Mouse (Mus musculus) heart, adult 2 months (tissue): ENCODE results near the gene Rtn4ip1. TPM values are rescaled to one million over a fixed set of nuclear protein-coding genes. Genes with fewer than 3 reads are reported as not detected.
A peak's percentile ranks its signal among the peaks of the same experiment; 100 is the strongest.
"Not testable (repeated sequence)": the region's sequence is repeated elsewhere in the genome, so short reads cannot be mapped to it uniquely, and the experiment has no call there.

Experiments used
- DNase-seq, 2 experiments: peaks; one replicate each; pipeline ENCODE4 v3.0.0; 2021
- H3K27ac ChIP-seq: fragments of 200-600 bp; 2 replicates; pipeline ENCODE4 v1.8.1; 2022
- H3K27me3 ChIP-seq: fragments of 200-500 bp; 2 replicates; pipeline ENCODE4 v1.6.1; 2012; ENCODE audit warnings: mild to moderate bottlenecking, low read length, inconsistent platforms, mixed read lengths; ENCODE audit not compliant: control insufficient read depth, insufficient read depth
- H3K36me3 ChIP-seq: fragments of 200-500 bp; 2 replicates; pipeline ENCODE4 v1.6.1; 2012; ENCODE audit warnings: low read length, inconsistent platforms; ENCODE audit not compliant: control insufficient read depth, insufficient read depth
- H3K4me1 ChIP-seq: fragments of 200-500 bp; 2 replicates; pipeline ENCODE4 v1.6.1; 2011; ENCODE audit warnings: low read length; ENCODE audit not compliant: control insufficient read depth, insufficient read depth
- H3K4me3 ChIP-seq: fragments of 200-600 bp; 2 replicates; pipeline ENCODE4 v1.8.1; 2022
- H3K79me2 ChIP-seq: fragments of 200-500 bp; replicated peaks from 2 replicates; pipeline ENCODE4 v1.6.1; 2012; ENCODE audit warnings: mild to moderate bottlenecking, inconsistent platforms, low read length, moderate library complexity, mixed read lengths; ENCODE audit not compliant: control insufficient read depth, insufficient read depth
- H3K9ac ChIP-seq: fragments of 200-500 bp; 2 replicates; pipeline ENCODE4 v1.6.1; 2012; ENCODE audit warnings: low read depth, mild to moderate bottlenecking, control low read depth, inconsistent platforms, low read length, mixed read lengths
- CTCF ChIP-seq: fragments of 200-600 bp; IDR thresholded peaks from 2 replicates; pipeline ENCODE4 v1.8.1; 2022; ENCODE audit warnings: antibody characterized with exemption, mild to moderate bottlenecking, moderate library complexity
- EP300 ChIP-seq: fragments of 200-500 bp; IDR thresholded peaks from 2 replicates; pipeline ENCODE4 v1.6.1; 2011; ENCODE audit warnings: low read depth, low read length, control low read depth; ENCODE audit not compliant: insufficient read depth
- POLR2A ChIP-seq: fragments of 200-500 bp; IDR thresholded peaks from 2 replicates; pipeline ENCODE4 v1.6.1; 2011; ENCODE audit warnings: mild to moderate bottlenecking, low read depth, low read length, control low read depth; ENCODE audit not compliant: insufficient read depth
- WGBS: fragments of 180-500 bp; shearing (Covaris S2); methylation state at CpG from one replicate; pipeline ENCODE4 v1.1.7; 2018; 5-methylcytosine and 5-hydroxymethylcytosine counted together
- intact Hi-C: fragments of 180-260 bp; cut with DNase I; formaldehyde crosslinking; loops from one replicate; pipeline ENCODE4 v1.15.1; 2025
- polyA plus RNA-seq: library from polyadenylated mRNA; depleted of rRNA; stranded (reverse); fragments of >200 nt; gene quantifications from 2 replicates; pipeline ENCODE4 v1.2.3, GENCODE M21; 2012
- total RNA-seq, 2 experiments: library from RNA; stranded (reverse); gene quantifications; 2 replicates each; pipeline ENCODE4 v1.2.3; 2021

Rtn4ip1 gene
- total and polyA plus RNA-seq, 3 experiments, result 47.7 to 66.9 (median 66.4) TPM

DNA sequence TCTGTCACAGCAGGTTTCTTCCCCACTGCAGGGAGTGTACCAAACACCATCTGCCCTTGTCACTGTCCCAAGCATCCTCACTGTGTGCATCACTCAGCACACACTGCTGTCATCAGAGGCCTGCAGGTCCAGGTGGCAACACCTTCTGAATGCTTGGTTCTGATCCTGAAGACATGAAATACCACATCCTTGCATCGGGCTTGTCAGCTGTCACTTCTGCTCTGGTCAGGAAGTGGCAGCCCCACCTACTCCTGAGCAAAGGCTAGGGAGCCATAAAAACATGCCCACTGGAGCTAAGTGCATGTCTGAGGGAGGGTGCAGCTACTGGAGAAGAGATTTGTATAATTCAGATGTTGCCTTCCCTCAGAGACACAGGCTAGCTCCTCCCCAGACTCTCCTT lies 78.5 kb downstream of the Rtn4ip1 start:
- 45% methylated on average over 1 of the region's 1 CpGs for WGBS
- no peak for DNase-seq
- no peak overlapping the region for H3K4me3 ChIP-seq
- no peaks in the 10 kb centered on the region; the same call in 1 of the 2 replicates for H3K4me1 ChIP-seq
- intact Hi-C loops, result no loop called here
- no peaks in the 10 kb centered on the region for H3K79me2 ChIP-seq
- H3K9ac ChIP-seq, result no peak overlapping the region
- no peak overlapping the region for H3K27ac ChIP-seq
- H3K27me3 ChIP-seq, result no peaks in the 10 kb centered on the region
- H3K36me3 ChIP-seq, result peaks cover 3% of the 10 kb centered on the region; the same call in 1 of the 2 replicates
- TF ChIP-seq EP300, result no peak
- no peak for TF ChIP-seq POLR2A
- TF ChIP-seq CTCF, result no peak

DNA sequence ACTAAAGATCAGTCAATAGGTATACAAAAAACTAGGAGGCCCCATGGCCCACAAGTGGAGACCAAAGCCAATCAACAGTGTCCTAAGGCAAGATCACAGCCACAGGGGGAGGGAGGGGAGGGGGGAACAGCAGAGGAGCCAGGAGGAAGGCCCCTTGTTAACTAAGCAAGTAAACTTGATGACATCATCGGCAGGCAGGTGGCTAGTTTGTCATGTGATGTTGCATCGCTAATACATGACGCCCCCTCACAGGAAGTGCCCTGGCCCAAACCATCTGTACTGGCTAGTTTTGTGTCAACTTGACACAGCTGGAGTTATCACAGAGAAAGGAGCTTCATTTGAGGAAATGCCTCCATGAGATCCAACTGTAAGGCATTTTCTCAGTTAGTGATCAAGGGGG lies 79.1 kb downstream of the Rtn4ip1 start:
- H3K4me1 ChIP-seq, DNase-seq, H3K27ac ChIP-seq, intact Hi-C loops, H3K79me2 ChIP-seq, H3K9ac ChIP-seq, H3K27me3 ChIP-seq, H3K4me3 ChIP-seq, H3K36me3 ChIP-seq: not testable (repeated sequence)
- 72% methylated on average over 3 of the region's 3 CpGs for WGBS

DNA sequence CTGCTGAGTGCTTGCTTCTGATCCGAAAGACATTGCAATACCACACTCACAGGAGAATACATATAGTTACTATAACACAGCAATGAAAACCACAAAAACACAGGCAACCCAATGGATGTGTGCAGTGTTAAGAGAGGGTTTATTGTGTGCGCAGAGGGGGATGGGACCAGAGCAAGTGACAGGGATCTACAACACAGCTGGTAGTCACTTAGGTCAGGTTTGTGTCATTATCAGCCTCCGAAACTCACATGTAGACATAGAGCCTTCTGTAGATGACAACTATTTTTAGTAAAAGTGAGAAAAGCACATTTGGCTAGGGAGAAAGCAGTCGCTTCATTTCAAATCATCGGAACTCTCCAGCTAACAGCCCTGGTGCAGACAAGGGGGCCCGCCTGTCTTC lies 80.9 kb downstream of the Rtn4ip1 start:
- no peaks in the 10 kb centered on the region for H3K79me2 ChIP-seq
- no peaks in the 10 kb centered on the region for H3K27me3 ChIP-seq
- no peak for TF ChIP-seq POLR2A
- TF ChIP-seq EP300, result no peak
- no peak for TF ChIP-seq CTCF
- H3K27ac ChIP-seq, result no peak overlapping the region
- intact Hi-C loops, result no loop called here
- H3K9ac ChIP-seq, result no peak overlapping the region
- H3K4me3 ChIP-seq, result no peak overlapping the region
- H3K36me3 ChIP-seq, result peaks cover 3% of the 10 kb centered on the region; the same call in 1 of the 2 replicates
- no peak for DNase-seq
- WGBS, result 83% methylated on average over 6 of the region's 6 CpGs
- H3K4me1 ChIP-seq, result no peaks in the 10 kb centered on the region; the same call in 1 of the 2 replicates

DNA sequence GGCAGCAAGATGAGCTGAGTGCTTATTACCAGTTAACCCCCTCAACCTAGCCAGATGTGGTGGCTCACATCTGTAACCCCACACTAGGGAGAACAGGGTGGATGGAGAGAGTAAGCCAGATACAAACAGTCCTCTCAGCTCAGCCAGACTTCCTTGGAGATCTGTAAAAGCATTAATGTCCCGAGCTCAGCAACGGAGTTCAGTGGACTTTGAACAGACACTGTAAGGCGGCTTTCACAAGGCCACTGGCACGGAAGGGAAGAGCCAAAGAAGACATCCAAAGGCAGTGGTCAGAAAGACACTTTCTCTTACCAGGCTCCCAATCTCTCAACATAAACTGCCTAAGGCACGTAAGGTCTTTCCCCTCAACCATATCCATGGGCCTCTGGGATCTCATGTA lies 81.6 kb downstream of the Rtn4ip1 start:
- Histone ChIP-seq H3K9ac (no peak overlapping the region), H3K36me3 (no peaks in the 10 kb centered on the region), H3K79me2 (no peaks in the 10 kb centered on the region), H3K4me3 (no peak overlapping the region), H3K27ac (no peak overlapping the region), H3K27me3 (no peaks in the 10 kb centered on the region), H3K4me1 (no peaks in the 10 kb centered on the region; the same call in 1 of the 2 replicates)
- 90% methylated on average over 5 of the region's 5 CpGs for WGBS
- DNase-seq, result no peak
- intact Hi-C loops, result no loop called here
- TF ChIP-seq EP300 (no peak), POLR2A (no peak), CTCF (no peak)

DNA sequence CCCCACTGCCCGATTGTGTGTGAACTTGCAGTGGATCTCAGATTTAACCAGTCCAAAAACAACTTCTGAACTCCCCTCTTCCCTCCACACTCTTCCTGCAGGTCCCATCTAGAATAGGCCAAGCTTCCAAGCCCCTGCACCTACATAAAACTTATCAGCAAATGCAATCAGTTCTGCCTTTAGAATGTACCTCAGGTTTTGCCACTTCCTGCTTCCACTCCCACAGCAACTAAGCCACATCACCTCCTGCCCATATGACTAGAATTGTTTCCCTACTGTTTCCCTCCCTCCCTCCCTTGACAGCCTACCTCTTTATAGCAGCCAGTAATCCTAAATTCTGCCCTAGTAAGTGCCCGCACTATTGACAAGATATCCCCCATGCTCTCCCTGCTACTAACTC lies 82.3 kb downstream of the Rtn4ip1 start:
- no peaks in the 10 kb centered on the region for H3K36me3 ChIP-seq
- TF ChIP-seq POLR2A, result no peak
- no peak for TF ChIP-seq CTCF
- no peak overlapping the region for H3K9ac ChIP-seq
- WGBS, result 86% methylated on average over 2 of the region's 2 CpGs
- no peaks in the 10 kb centered on the region for H3K27me3 ChIP-seq
- H3K4me1 ChIP-seq, result no peaks in the 10 kb centered on the region
- intact Hi-C loops, result no loop called here
- H3K4me3 ChIP-seq, result no peak overlapping the region
- no peak overlapping the region for H3K27ac ChIP-seq
- DNase-seq, result no peak
- H3K79me2 ChIP-seq, result no peaks in the 10 kb centered on the region

DNA sequence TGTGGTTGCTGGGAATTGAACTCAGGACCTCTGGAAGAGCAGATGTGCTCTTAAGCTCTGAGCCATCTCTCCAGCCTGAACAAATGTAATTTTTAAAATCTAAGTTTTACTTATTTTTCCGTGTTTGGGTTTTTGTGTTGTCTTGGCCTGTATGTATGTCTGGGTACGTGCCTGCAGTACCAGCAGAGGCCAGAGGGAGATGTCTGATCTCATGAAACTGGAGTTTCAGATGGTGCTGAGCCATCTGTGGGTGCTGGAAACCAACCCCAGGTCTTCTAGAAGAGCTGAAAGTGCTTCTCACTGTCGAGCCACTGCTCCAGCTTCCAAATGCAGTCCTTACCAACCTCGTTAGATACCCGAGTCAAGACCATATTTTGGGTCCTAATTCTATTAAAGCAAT lies 89.7 kb downstream of the Rtn4ip1 start:
- Histone ChIP-seq H3K9ac (no peak overlapping the region), H3K27ac (no peak overlapping the region), H3K4me3 (no peak overlapping the region), H3K79me2 (no peaks in the 10 kb centered on the region), H3K4me1 (no peaks in the 10 kb centered on the region), H3K27me3 (no peaks in the 10 kb centered on the region), H3K36me3 (no peaks in the 10 kb centered on the region)
- no peak for DNase-seq
- 91% methylated on average over 5 of the region's 5 CpGs for WGBS
- TF ChIP-seq POLR2A (no peak), CTCF (peak; percentile 34)
- intact Hi-C loops, result no loop called here

DNA sequence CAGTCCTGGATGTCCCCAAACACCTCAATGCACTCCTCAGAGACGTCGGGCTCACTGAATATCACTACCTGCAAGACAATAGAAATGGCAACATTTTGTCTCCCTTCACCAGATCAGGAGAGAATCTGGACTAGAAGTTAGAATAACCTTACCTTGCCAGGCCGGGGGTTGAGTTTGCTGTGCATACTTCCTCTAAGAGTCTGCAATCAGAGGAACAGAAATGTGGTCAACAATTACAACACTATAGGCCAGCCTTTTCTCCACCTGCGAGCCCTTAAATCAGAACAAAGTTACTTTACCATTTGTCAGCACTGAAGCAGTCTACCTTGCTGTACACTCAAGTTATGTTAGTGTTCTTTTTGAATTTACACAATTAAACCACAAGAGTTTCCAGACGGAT lies 90.9 kb downstream of the Rtn4ip1 start:
- Histone ChIP-seq H3K9ac (no peak overlapping the region), H3K4me1 (peaks cover 1% of the 10 kb centered on the region; the same call in 1 of the 2 replicates), H3K27ac (no peak overlapping the region), H3K4me3 (no peak overlapping the region), H3K79me2 (no peaks in the 10 kb centered on the region), H3K27me3 (no peaks in the 10 kb centered on the region), H3K36me3 (no peaks in the 10 kb centered on the region)
- intact Hi-C loops, result loop anchor here (2.0 kb wide), 1 partner anchor 14 kb away; no protein-coding TSS in a partner anchor
- TF ChIP-seq EP300 (no peak), CTCF (no peak), POLR2A (no peak)
- no peak for DNase-seq
- WGBS, result 81% methylated on average over 5 of the region's 5 CpGs
